Mouse (Mus musculus): ENCODE results near the gene Krt25. TPM values are rescaled to one million over a fixed set of nuclear protein-coding genes. Genes with fewer than 3 reads are reported as not detected.

Krt25 gene
- total RNA-seq, 2 experiments from 2014 or later: not detected

GRCm38 (mm10) chr11:99279986-99280385 lies 42.8 kb downstream of the Krt25 start:
- DNase-seq (ENCODE audit: low spot score in 2 of 2): no peak

GRCm38 (mm10) chr11:99276786-99277185 lies 46.0 kb downstream of the Krt25 start:
- no peak for DNase-seq (ENCODE audit: low spot score in 2 of 2)

- no peak for DNase-seq (ENCODE audit: low spot score in 2 of 2)
Measured at GRCm38 (mm10) chr11:99275624-99276023, 47.1 kb downstream of the Krt25 start.

GRCm38 (mm10) chr11:99272721-99273120 lies 50.0 kb downstream of the Krt25 start:
- no peak for DNase-seq (ENCODE audit: low spot score in 2 of 2)

- DNase-seq (ENCODE audit: low spot score in 2 of 2): no peak
Measured at GRCm38 (mm10) chr11:99269192-99269591, 53.6 kb downstream of the Krt25 start.

- no peak for DNase-seq (ENCODE audit: low spot score in 2 of 2)
Measured at GRCm38 (mm10) chr11:99265796-99266195, 57.0 kb downstream of the Krt25 start.

Other genes starting within 250 kb of the Krt25 start
- under 1 TPM; 0.09 to 0.11 TPM for gene Tns4, start 233.6 kb downstream of the Krt25 start, total RNA-seq (2021)
- gene Ccr7, start 167.9 kb downstream of the Krt25 start, total RNA-seq (2021): not detected
- 10 to 100 TPM; 90.7 to 93.3 TPM for gene Smarce1, start 91.9 kb downstream of the Krt25 start, total RNA-seq (2021)
- 10 to 100 TPM; 24.0 to 25.7 TPM for gene Krt222, start 78.9 kb downstream of the Krt25 start, total RNA-seq (2021)
- not detected for gene Krt24, start 37.7 kb downstream of the Krt25 start, total RNA-seq (2021)
- under 1 TPM; 0.13 to 0.23 TPM for gene Krt26, start 15.0 kb upstream of the Krt25 start, total RNA-seq (2021)
- not detected for gene Krt27, start 28.2 kb upstream of the Krt25 start, total RNA-seq (2021)
- gene Krt28, start 52.0 kb upstream of the Krt25 start, total RNA-seq (2021): under 1 TPM; 0.30 to 0.33 TPM
- gene Krt10, start 66.4 kb upstream of the Krt25 start, total RNA-seq (2021): 10 to 100 TPM; 14.3 to 14.8 TPM
- gene Krt12, start 99.3 kb upstream of the Krt25 start, total RNA-seq (2021): 1 to 10 TPM; 1.5 to 1.6 TPM
- not detected for gene Krt20, start 115.2 kb upstream of the Krt25 start, total RNA-seq (2021)
- gene Krt23, start 170.2 kb upstream of the Krt25 start, total RNA-seq (2021): not detected
- not detected for gene Krt39, start 198.4 kb upstream of the Krt25 start, total RNA-seq (2021)
- not detected for gene Krt40, start 220.2 kb upstream of the Krt25 start, total RNA-seq (2021)
- gene Krtap3-3, start 227.9 kb upstream of the Krt25 start, total RNA-seq (2021): not detected
- gene Krtap3-2, start 233.9 kb upstream of the Krt25 start, total RNA-seq (2021): not detected
- gene Gm11939, start 236.5 kb upstream of the Krt25 start, total RNA-seq (2021): not detected
- not detected for gene Krtap3-1, start 243.7 kb upstream of the Krt25 start, total RNA-seq (2021)